Comparison of ENCODE assay signal across 8 mouse cellular contexts in the genomic region with DNA sequence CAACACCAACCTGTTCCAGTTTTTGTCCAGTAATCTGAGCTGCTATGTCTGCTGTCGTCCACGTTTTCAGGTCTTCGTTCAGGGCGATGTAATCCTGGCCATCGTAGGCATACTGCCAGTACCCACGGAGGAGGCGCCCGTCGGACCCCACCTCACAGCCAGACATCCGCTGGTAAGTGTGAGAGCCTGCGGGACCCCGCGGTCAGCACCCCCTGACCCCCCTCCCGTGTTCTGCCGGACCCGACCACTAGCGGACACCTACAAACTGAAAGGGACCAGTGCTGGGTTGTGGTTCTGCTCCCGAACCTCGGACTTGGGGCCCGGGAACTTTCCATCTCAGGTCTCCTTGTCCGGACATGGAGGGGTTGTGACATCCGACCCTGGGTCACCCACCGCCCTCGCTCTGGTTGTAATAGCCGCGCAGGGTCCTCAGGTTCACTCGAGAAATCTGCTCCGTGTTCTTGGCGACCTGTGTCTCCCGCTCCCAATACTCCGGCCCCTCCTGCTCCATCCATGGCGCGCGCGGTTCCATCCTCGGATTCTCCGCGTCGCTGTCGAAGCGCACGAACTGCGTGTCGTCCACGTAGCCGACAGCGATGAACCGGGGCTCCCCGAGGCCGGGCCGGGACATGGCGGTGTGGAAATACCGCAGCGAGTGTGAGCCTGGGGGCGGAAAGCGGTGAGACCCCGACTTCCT. TPM values are rescaled to one million over a fixed set of nuclear protein-coding genes. Genes with fewer than 3 reads are reported as not detected.
A peak's percentile ranks its signal among the peaks of the same experiment; 100 is the strongest.
DNase-seq lines count a peak whose midpoint lies in the region; ATAC-seq and TF ChIP-seq lines count a peak whose summit lies in the region.

No protein-coding gene starts in this region.

- H3K27me3 ChIP-seq in liver, embryonic 14.5 days (ENCODE audit: control insufficient read depth, insufficient read depth, low read length) = peaks cover 15% of the 10 kb centered on the region; the same call in 1 of the 2 replicates

- TF ChIP-seq EP300 in liver, embryonic 14.5 days (IDR thresholded peaks at IDR 0.05; ENCODE audit: low read depth) = no peak

- no peaks in the 10 kb centered on the region for H3K36me3 ChIP-seq in liver, embryonic 14.5 days (replicated peaks; ENCODE audit: control insufficient read depth, insufficient read depth, low read depth)

- H3K4me2 ChIP-seq in liver, embryonic 14.5 days (ENCODE audit: low read depth) = peak overlapping the region; percentile 65

- TF ChIP-seq CTCF in liver, embryonic 14.5 days (IDR thresholded peaks at IDR 0.05; ENCODE audit: low read depth) = no peak

- 3% methylated on average over 57 of the region's 57 CpGs for WGBS in liver, embryonic 14.5 days (ENCODE audit: insufficient replicate concordance)

- no peak overlapping the region for H3K9ac ChIP-seq in liver, embryonic 14.5 days (replicated peaks)

- no peak overlapping the region for H3K27ac ChIP-seq in liver, embryonic 14.5 days

- no peak for ATAC-seq in liver, embryonic 14.5 days (ENCODE audit: insufficient read depth)

- peaks cover 0 to 21% of the 10 kb centered on the region in 2 experiments; a peak in 2 of 4 replicates for H3K4me1 ChIP-seq in liver, embryonic 14.5 days (replicated peaks; ENCODE audit: control insufficient read depth in 2 of 2, insufficient read depth in 2 of 2, low read length in 1 of 2)

- no peaks in the 10 kb centered on the region for H3K9me3 ChIP-seq in liver, embryonic 14.5 days (ENCODE audit: control insufficient read depth, low read length)

- intact Hi-C loops in left cerebral cortex, postnatal 10 days (cut with DNase I) = no loop called here

- DNase-seq in cerebellum, adult 9-11 months = peak; percentile 49
- DNase-seq in cerebellum, postnatal 4 days (ENCODE audit: low spot score in 2 of 2) = no peak
- DNase-seq in thymus, postnatal 4 days = peak; percentile 20
- DNase-seq in thymus, postnatal 0 days (ENCODE audit: low spot score) = no peak
- DNase-seq in liver, embryonic 14.5 days (ENCODE audit: low read depth in 3 of 3, low spot score in 3 of 3) = no peak
- DNase-seq in frontal cortex, postnatal 10 days (ENCODE audit: low spot score in 2 of 2) = no peak
- DNase-seq in right cerebral cortex, postnatal 36 days (ENCODE audit: low spot score in 2 of 2) = no peak
- DNase-seq in left cerebral cortex, postnatal 10 days (ENCODE audit: extremely low spot score in 1 of 2, low spot score in 2 of 2) = no peak

- H3K4me3 ChIP-seq in liver, embryonic 14.5 days (ENCODE audit: insufficient read depth in 1 of 2, low read depth in 2 of 2, low read length in 2 of 2) = peak overlapping the region; percentile 20 to 48

RNA-seq across cellular contexts. Expression of a gene that starts 22.1 kb away (rescaled TPM):
- polyA plus RNA-seq in thymus, postnatal 0 days (2015; fragmentation: Nextera tagmentation; extraction: Ambion mirVana) = 528 and 569 TPM in 2 replicates
- 124 and 137 TPM in 2 replicates for polyA plus RNA-seq in liver, embryonic 14.5 days (2012; rRNA removed)
- 107 and 108 TPM in 2 replicates for polyA plus RNA-seq in liver, embryonic 14.5 days (2014; fragmentation: Nextera tagmentation; extraction: Ambion mirVana)
- 10 to 100 TPM; 10.6 to 11.8 TPM for total RNA-seq in left cerebral cortex, postnatal 10 days (2021)

RNA-seq across cellular contexts. Expression of a gene that starts 22.2 kb away (rescaled TPM):
- 2,265 and 2,338 TPM in 2 replicates for polyA plus RNA-seq in thymus, postnatal 0 days (2015; fragmentation: Nextera tagmentation; extraction: Ambion mirVana)
- 829 and 1,098 TPM in 2 replicates for polyA plus RNA-seq in liver, embryonic 14.5 days (2012; rRNA removed)
- 1,411 and 1,430 TPM in 2 replicates for polyA plus RNA-seq in liver, embryonic 14.5 days (2014; fragmentation: Nextera tagmentation; extraction: Ambion mirVana)
- total RNA-seq in left cerebral cortex, postnatal 10 days (2021) = 100 to 1,000 TPM; 440 to 443 TPM

RNA-seq across cellular contexts. Expression of a gene that starts 22.4 kb away (rescaled TPM):
- 43.6 and 46.1 TPM in 2 replicates for polyA plus RNA-seq in thymus, postnatal 0 days (2015; fragmentation: Nextera tagmentation; extraction: Ambion mirVana)
- 17.4 and 18.7 TPM in 2 replicates for polyA plus RNA-seq in liver, embryonic 14.5 days (2012; rRNA removed)
- polyA plus RNA-seq in liver, embryonic 14.5 days (2014; fragmentation: Nextera tagmentation; extraction: Ambion mirVana) = 15.2 and 18.4 TPM in 2 replicates
- 10 to 100 TPM; 71.3 to 77.5 TPM for total RNA-seq in left cerebral cortex, postnatal 10 days (2021)

RNA-seq across cellular contexts. Expression of a gene that starts 26.7 kb away (rescaled TPM):
- 13.3 and 15.8 TPM in 2 replicates for polyA plus RNA-seq in thymus, postnatal 0 days (2015; fragmentation: Nextera tagmentation; extraction: Ambion mirVana)
- 1.1 and 1.3 TPM in 2 replicates for polyA plus RNA-seq in liver, embryonic 14.5 days (2012; rRNA removed)
- polyA plus RNA-seq in liver, embryonic 14.5 days (2014; fragmentation: Nextera tagmentation; extraction: Ambion mirVana) = 1.1 and 1.8 TPM in 2 replicates
- 1 to 10 TPM; 5.2 to 9.8 TPM for total RNA-seq in left cerebral cortex, postnatal 10 days (2021)

RNA-seq across cellular contexts. Expression of a gene that starts 37.5 kb away (rescaled TPM):
- polyA plus RNA-seq in thymus, postnatal 0 days (2015; fragmentation: Nextera tagmentation; extraction: Ambion mirVana) = 20.6 and 25.5 TPM in 2 replicates
- 17.3 and 18.9 TPM in 2 replicates for polyA plus RNA-seq in liver, embryonic 14.5 days (2012; rRNA removed)
- 8.0 and 11.6 TPM in 2 replicates for polyA plus RNA-seq in liver, embryonic 14.5 days (2014; fragmentation: Nextera tagmentation; extraction: Ambion mirVana)
- total RNA-seq in left cerebral cortex, postnatal 10 days (2021) = 10 to 100 TPM; 20.5 to 20.9 TPM

Comparison
In these comparisons a context has a peak if more than half of its experiments do, and no peak if none do; other contexts are left out.
1. DNase-seq: peak in cerebellum, adult 9-11 months (single experiment) and thymus, postnatal 4 days (single experiment); none in cerebellum, postnatal 4 days (0 of 2), thymus, postnatal 0 days (single experiment), liver, embryonic 14.5 days (0 of 3), frontal cortex, postnatal 10 days (0 of 2), right cerebral cortex, postnatal 36 days (0 of 2) and left cerebral cortex, postnatal 10 days (0 of 2).